Mouse (Mus musculus) ES-Bruce4 (cell line): ENCODE data around the gene Hyal3. TPM values are rescaled to one million over a fixed set of nuclear protein-coding genes. Genes with fewer than 3 reads are reported as not detected.

Experiments used
- H3K27ac ChIP-seq: 2 replicates; pipeline ENCODE4 v1.5.1; 2012; ENCODE audit warnings: low read length, inconsistent platforms; ENCODE audit not compliant: insufficient read depth
- H3K27me3 ChIP-seq: 2 replicates; pipeline ENCODE4 v1.6.1; 2012; ENCODE audit warnings: mild to moderate bottlenecking, low read length, inconsistent platforms; ENCODE audit not compliant: control insufficient read depth, poor library complexity, insufficient read depth, severe bottlenecking
- H3K36me3 ChIP-seq: 2 replicates; pipeline ENCODE4 v1.6.1; 2012; ENCODE audit warnings: inconsistent platforms, mild to moderate bottlenecking, low read length, moderate library complexity; ENCODE audit not compliant: control insufficient read depth, poor library complexity, insufficient read depth, severe bottlenecking
- H3K4me1 ChIP-seq: one replicate; pipeline ENCODE4 v1.8.1; 2011; ENCODE audit warnings: low read length; ENCODE audit not compliant: control insufficient read depth, insufficient read depth
- H3K4me3 ChIP-seq: 2 replicates; pipeline ENCODE4 v1.5.1; 2011; ENCODE audit warnings: low read depth, mild to moderate bottlenecking, low read length
- H3K9ac ChIP-seq: 2 replicates; pipeline ENCODE4 v1.6.1; 2012; ENCODE audit warnings: low read depth, mild to moderate bottlenecking, inconsistent platforms; ENCODE audit not compliant: poor library complexity, severe bottlenecking
- H3K9me3 ChIP-seq: replicated peaks from 2 replicates; pipeline ENCODE4 v1.6.1; 2012; ENCODE audit warnings: mild to moderate bottlenecking, low read length, inconsistent platforms; ENCODE audit not compliant: control insufficient read depth, poor library complexity, insufficient read depth, severe bottlenecking
- CTCF ChIP-seq: IDR thresholded peaks from one replicate; pipeline ENCODE4 v1.8.1; 2011; ENCODE audit warnings: low read depth, low read length
- EP300 ChIP-seq: IDR thresholded peaks from 2 replicates; pipeline ENCODE4 v1.6.1; 2011; ENCODE audit warnings: low read depth, low read length; ENCODE audit not compliant: insufficient read depth
- POLR2A ChIP-seq: IDR thresholded peaks from one replicate; pipeline ENCODE4 v1.8.1; 2011; ENCODE audit warnings: low read length; ENCODE audit not compliant: insufficient read depth
- polyA plus RNA-seq: library from polyadenylated mRNA; stranded (reverse); fragments of >200 nt; gene quantifications from 2 replicates; pipeline ENCODE4 v1.2.4, GENCODE M21; 2011; ENCODE audit warnings: low read depth; ENCODE audit not compliant: missing spikeins, insufficient read depth, insufficient read length

The Hyal3 gene
- polyA plus RNA-seq, 1 experiment: 1.0 TPM

- Histone ChIP-seq H3K36me3 (no peaks in the 10 kb centered on the region), H3K27me3 (no peaks in the 10 kb centered on the region), H3K27ac (no peak overlapping the region), H3K9ac (no peak overlapping the region), H3K9me3 (no peaks in the 10 kb centered on the region), H3K4me3 (no peak overlapping the region), H3K4me1 (peaks cover 2% of the 10 kb centered on the region)
- TF ChIP-seq EP300 (no peak), CTCF (no peak), POLR2A (no peak)
These were observed 1.4 kb upstream of the Hyal3 start for GRCm38 (mm10) chr9:107579023-107579900.

- Histone ChIP-seq H3K4me1 (peaks cover 2% of the 10 kb centered on the region), H3K27ac (no peak overlapping the region), H3K9ac (peak overlapping the region; percentile 28; the same call in 1 of the 2 replicates), H3K9me3 (no peaks in the 10 kb centered on the region), H3K27me3 (no peaks in the 10 kb centered on the region), H3K36me3 (no peaks in the 10 kb centered on the region), H3K4me3 (no peak overlapping the region; the same call in 1 of the 2 replicates)
- TF ChIP-seq POLR2A: no peak
- no peak for TF ChIP-seq EP300
- no peak for TF ChIP-seq CTCF
These were observed 966 bp downstream of the Hyal3 start for GRCm38 (mm10) chr9:107581584-107581983.

GRCm38 (mm10) chr9:107582509-107583062 is 2.0 kb downstream of the Hyal3 start:
- H3K27ac ChIP-seq: no peak overlapping the region
- no peak overlapping the region for H3K9ac ChIP-seq
- TF ChIP-seq CTCF (no peak), EP300 (no peak), POLR2A (no peak)
- no peaks in the 10 kb centered on the region for H3K9me3 ChIP-seq
- H3K36me3 ChIP-seq: no peaks in the 10 kb centered on the region
- peaks cover 2% of the 10 kb centered on the region for H3K4me1 ChIP-seq
- H3K4me3 ChIP-seq: no peak overlapping the region
- H3K27me3 ChIP-seq: no peaks in the 10 kb centered on the region

GRCm38 (mm10) chr9:107583174-107583573 is 2.6 kb downstream of the Hyal3 start:
- TF ChIP-seq POLR2A (no peak), CTCF (no peak), EP300 (no peak)

GRCm38 (mm10) chr9:107586504-107586903 is 5.9 kb downstream of the Hyal3 start:
- Histone ChIP-seq H3K9me3 (peaks cover 13% of the 10 kb centered on the region), H3K27ac (no peak overlapping the region), H3K27me3 (no peaks in the 10 kb centered on the region), H3K4me1 (peaks cover 2% of the 10 kb centered on the region), H3K9ac (no peak overlapping the region), H3K36me3 (peaks cover 23% of the 10 kb centered on the region), H3K4me3 (no peak overlapping the region)
- TF ChIP-seq EP300 (no peak), CTCF (no peak), POLR2A (no peak)

More at GRCm38 (mm10) chr9:107583174-107583573, 2.6 kb downstream of the Hyal3 start:
- no peaks in the 10 kb centered on the region for H3K36me3 ChIP-seq
- peaks cover 2% of the 10 kb centered on the region for H3K4me1 ChIP-seq
- no peaks in the 10 kb centered on the region for H3K9me3 ChIP-seq
- no peak overlapping the region for H3K4me3 ChIP-seq
- H3K27me3 ChIP-seq: no peaks in the 10 kb centered on the region
- no peak overlapping the region for H3K27ac ChIP-seq
- H3K9ac ChIP-seq: no peak overlapping the region
